ENCODE assay signal across 8 mouse cellular contexts in the genomic region with DNA sequence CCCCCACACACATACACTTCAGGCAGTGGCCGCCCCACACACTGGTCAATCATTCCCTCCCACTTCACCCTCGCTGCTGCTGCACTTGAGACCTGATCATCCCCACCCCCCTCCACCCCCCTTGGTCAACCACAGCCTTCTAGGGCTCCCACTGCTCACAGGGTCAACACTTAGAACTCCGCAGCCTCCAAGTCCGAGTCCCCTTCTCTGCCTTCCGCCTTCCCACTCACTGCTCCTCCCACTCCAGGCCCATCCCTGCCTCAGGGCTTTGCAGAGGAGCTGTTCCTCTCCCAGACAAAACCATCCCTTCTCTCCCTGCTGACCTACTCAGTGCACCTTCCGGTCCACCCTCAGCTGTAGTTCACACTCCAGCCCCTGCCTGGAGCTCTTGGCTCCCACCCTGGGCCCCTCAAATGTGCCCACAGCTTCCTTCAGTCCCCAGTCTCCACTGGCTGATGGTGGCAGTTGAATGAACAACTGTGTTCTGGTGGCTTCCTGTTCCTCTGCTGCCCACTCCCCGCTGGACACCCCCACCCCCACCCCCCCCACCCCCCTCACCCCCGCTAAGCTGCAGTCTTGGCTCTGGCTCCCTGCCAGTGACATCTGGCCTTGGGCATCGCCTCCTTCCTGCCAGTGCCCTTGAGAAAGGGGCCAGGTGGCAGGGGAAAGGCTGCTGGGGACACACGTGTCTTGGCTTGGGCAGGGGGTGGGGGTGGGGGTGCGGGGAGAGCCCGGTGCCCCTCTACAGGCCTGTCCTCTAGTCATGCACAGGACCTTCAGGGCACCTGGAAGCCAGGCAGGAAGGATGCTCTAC. TPM values are rescaled to one million over a fixed set of nuclear protein-coding genes. Genes with fewer than 3 reads are reported as not detected.
DNase-seq lines count a peak whose midpoint lies in the region; ATAC-seq lines count a peak whose summit lies in the region.

No protein-coding gene starts in this region.

- peaks cover 52% of the 10 kb centered on the region for H3K4me1 ChIP-seq in intestine, embryonic 15.5 days (replicated peaks)
- peaks cover 51% of the 10 kb centered on the region for H3K4me1 ChIP-seq in stomach, embryonic 15.5 days

- intact Hi-C loops in gastrocnemius, postnatal 14 days (cut with DNase I; ENCODE audit: low total_unique reads) = no loop called here

- H3K27ac ChIP-seq in intestine, embryonic 15.5 days = peak overlapping the region; percentile 77
- peak overlapping the region; percentile 81 for H3K27ac ChIP-seq in stomach, embryonic 15.5 days

- peak; percentile 97 for DNase-seq in heart, adult 11 months
- no peak for DNase-seq in heart, adult 8-10 months (ENCODE audit: low spot score)
- DNase-seq in adrenal gland, postnatal 25 days = peak; percentile 70
- peak; percentile 54 for DNase-seq in gastrocnemius, postnatal 14 days
- DNase-seq in lung, postnatal 25 days (ENCODE audit: low spot score) = peak; percentile 64
- DNase-seq in spleen, postnatal 14 days (ENCODE audit: low spot score in 2 of 2) = no peak

- no peaks in the 10 kb centered on the region for H3K36me3 ChIP-seq in intestine, embryonic 15.5 days
- H3K36me3 ChIP-seq in stomach, embryonic 15.5 days = no peaks in the 10 kb centered on the region

- H3K9ac ChIP-seq in intestine, embryonic 15.5 days = peak overlapping the region; percentile 28
- H3K9ac ChIP-seq in stomach, embryonic 15.5 days = no peak overlapping the region

- no peaks in the 10 kb centered on the region for H3K9me3 ChIP-seq in intestine, embryonic 15.5 days
- no peaks in the 10 kb centered on the region for H3K9me3 ChIP-seq in stomach, embryonic 15.5 days

- H3K27me3 ChIP-seq in intestine, embryonic 15.5 days (replicated peaks) = no peaks in the 10 kb centered on the region
- no peaks in the 10 kb centered on the region for H3K27me3 ChIP-seq in stomach, embryonic 15.5 days (replicated peaks)

- WGBS in intestine, embryonic 15.5 days = 10% methylated on average over 12 of the region's 12 CpGs
- 1% methylated on average over 10 of the region's 12 CpGs for WGBS in stomach, embryonic 15.5 days

- H3K4me3 ChIP-seq in intestine, embryonic 15.5 days (replicated peaks) = peak overlapping the region; percentile 29
- H3K4me3 ChIP-seq in stomach, embryonic 15.5 days (replicated peaks) = peak overlapping the region; percentile 30

- H3K4me2 ChIP-seq in intestine, embryonic 15.5 days (replicated peaks) = peak overlapping the region; percentile 62
- H3K4me2 ChIP-seq in stomach, embryonic 15.5 days = peak overlapping the region; percentile 54

- ATAC-seq in intestine, embryonic 15.5 days = peak; percentile 24
- peak; percentile 44; the same call in 1 of the 2 replicates for ATAC-seq in stomach, embryonic 15.5 days (ENCODE audit: insufficient read depth, low FRiP score, low read depth)

RNA-seq across cellular contexts. Expression of gene Tle6, which starts 3.5 kb away (rescaled TPM):
- total RNA-seq in heart, adult 8-10 months (2022) = 10 to 100 TPM in 1 of 4 experiments, 1 to 10 TPM in 3; 6.8 to 12.7 (median 9.3) TPM
- 26.4 and 37.4 TPM in 2 replicates for total RNA-seq in adrenal gland, postnatal 25 days (2021)
- 1 to 10 TPM; 2.4 to 4.4 TPM for total RNA-seq in gastrocnemius, postnatal 14 days (2021)
- polyA plus RNA-seq in intestine, embryonic 15.5 days (2015; fragmentation: Nextera tagmentation; extraction: Ambion mirVana) = 19.9 and 26.0 TPM in 2 replicates
- polyA plus RNA-seq in stomach, embryonic 15.5 days (2015; fragmentation: Nextera tagmentation; extraction: Ambion mirVana) = 31.2 and 42.1 TPM in 2 replicates

RNA-seq across cellular contexts. Expression of gene BC025920, which starts 8.7 kb away (rescaled TPM):
- 1 to 10 TPM; 2.3 to 4.4 (median 3.0) TPM for total RNA-seq in heart, adult 8-10 months (2022)
- 2.4 and 2.6 TPM in 2 replicates for total RNA-seq in adrenal gland, postnatal 25 days (2021)
- total RNA-seq in gastrocnemius, postnatal 14 days (2021) = 1 to 10 TPM; 1.7 to 2.2 TPM
- 0.85 and 1.00 TPM in 2 replicates for polyA plus RNA-seq in intestine, embryonic 15.5 days (2015; fragmentation: Nextera tagmentation; extraction: Ambion mirVana)
- 0.55 and 0.71 TPM in 2 replicates for polyA plus RNA-seq in stomach, embryonic 15.5 days (2015; fragmentation: Nextera tagmentation; extraction: Ambion mirVana)

RNA-seq across cellular contexts. Expression of gene Tle2, which starts 23.0 kb away (rescaled TPM):
- total RNA-seq in heart, adult 8-10 months (2022) = 10 to 100 TPM in 2 of 4 experiments, 1 to 10 TPM in 2; 5.4 to 12.1 (median 9.1) TPM
- 52.8 and 67.8 TPM in 2 replicates for total RNA-seq in adrenal gland, postnatal 25 days (2021)
- total RNA-seq in gastrocnemius, postnatal 14 days (2021) = 1 to 10 TPM; 4.3 to 4.4 TPM
- 14.5 and 17.8 TPM in 2 replicates for polyA plus RNA-seq in intestine, embryonic 15.5 days (2015; fragmentation: Nextera tagmentation; extraction: Ambion mirVana)
- polyA plus RNA-seq in stomach, embryonic 15.5 days (2015; fragmentation: Nextera tagmentation; extraction: Ambion mirVana) = 28.8 and 35.6 TPM in 2 replicates

RNA-seq across cellular contexts. Expression of gene Sirt6, which starts 30.3 kb away (rescaled TPM):
- 1 to 10 TPM; 6.8 to 8.4 (median 7.3) TPM for total RNA-seq in heart, adult 8-10 months (2022)
- 28.3 and 30.2 TPM in 2 replicates for total RNA-seq in adrenal gland, postnatal 25 days (2021)
- total RNA-seq in gastrocnemius, postnatal 14 days (2021) = 1 to 10 TPM; 5.4 to 5.6 TPM
- polyA plus RNA-seq in intestine, embryonic 15.5 days (2015; fragmentation: Nextera tagmentation; extraction: Ambion mirVana) = 28.9 and 33.3 TPM in 2 replicates
- 32.9 and 33.3 TPM in 2 replicates for polyA plus RNA-seq in stomach, embryonic 15.5 days (2015; fragmentation: Nextera tagmentation; extraction: Ambion mirVana)

RNA-seq across cellular contexts. Expression of gene Ankrd24, which starts 31.0 kb away (rescaled TPM):
- total RNA-seq in heart, adult 8-10 months (2022) = 10 to 100 TPM in 1 of 4 experiments, 1 to 10 TPM in 3; 7.3 to 12.4 (median 8.5) TPM
- 30.5 and 37.8 TPM in 2 replicates for total RNA-seq in adrenal gland, postnatal 25 days (2021)
- 10 to 100 TPM in 1 of 2 experiments, 1 to 10 TPM in 1; 6.8 to 10.9 TPM for total RNA-seq in gastrocnemius, postnatal 14 days (2021)
- 8.4 and 9.8 TPM in 2 replicates for polyA plus RNA-seq in intestine, embryonic 15.5 days (2015; fragmentation: Nextera tagmentation; extraction: Ambion mirVana)
- polyA plus RNA-seq in stomach, embryonic 15.5 days (2015; fragmentation: Nextera tagmentation; extraction: Ambion mirVana) = 10.9 and 12.6 TPM in 2 replicates

Comparison
In these comparisons a context has a peak if more than half of its experiments do, and no peak if none do; other contexts are left out.
1. DNase-seq: peak in heart, adult 11 months (single experiment), adrenal gland, postnatal 25 days (single experiment), gastrocnemius, postnatal 14 days (single experiment) and lung, postnatal 25 days (single experiment); none in heart, adult 8-10 months (single experiment) and spleen, postnatal 14 days (0 of 2).